Mouse (Mus musculus) ovary, postnatal 14 days (tissue): ENCODE results near the gene Rhbdd2.

Source experiments
- DNase-seq: peaks from one replicate; pipeline ENCODE4 v3.0.0; 2022; ENCODE audit warnings: low spot score

Gene Rhbdd2

GRCm38 (mm10) chr5:135682009-135682408 is 49.6 kb downstream of the Rhbdd2 start:
- no peak for DNase-seq

- DNase-seq: no peak
These were observed 50.6 kb downstream of the Rhbdd2 start for GRCm38 (mm10) chr5:135682942-135683570.

GRCm38 (mm10) chr5:135690401-135690800 is 58.0 kb downstream of the Rhbdd2 start:
- no peak for DNase-seq

- no peak for DNase-seq
These were observed 58.8 kb downstream of the Rhbdd2 start for GRCm38 (mm10) chr5:135691266-135691665.

- DNase-seq: no peak
These were observed 60.9 kb downstream of the Rhbdd2 start for GRCm38 (mm10) chr5:135693281-135693853.

- no peak for DNase-seq
These were observed 62.9 kb downstream of the Rhbdd2 start for GRCm38 (mm10) chr5:135695277-135695721.
